Mouse (Mus musculus): ENCODE results near the gene Baz2a. TPM values are rescaled to one million over a fixed set of nuclear protein-coding genes. Genes with fewer than 3 reads are reported as not detected.
"Not testable (repeated sequence)": the region's sequence is repeated elsewhere in the genome, so short reads cannot be mapped to it uniquely, and the experiment has no call there.

The Baz2a gene
- total RNA-seq (2015; ENCODE audit: low replicate concordance) (80.3 and 86.5 TPM in 2 replicates), total RNA-seq (2017; ENCODE audit: low replicate concordance) (71.0 and 73.5 TPM in 2 replicates)

GRCm38 (mm10) chr10:128091564-128092505 lies at the start of gene Baz2a:
Baz2a (plus strand) TSS chr10:128091577.
- peak; percentile 59 for ATAC-seq (replicated peaks; ENCODE audit: low FRiP score, poor library complexity, severe bottlenecking)

GRCm38 (mm10) chr10:128041636-128042035 lies 49.7 kb upstream of the Baz2a start:
- no peak for ATAC-seq (replicated peaks; ENCODE audit: low FRiP score, poor library complexity, severe bottlenecking)

GRCm38 (mm10) chr10:128042466-128042865 lies 48.9 kb upstream of the Baz2a start:
- no peak for ATAC-seq (replicated peaks; ENCODE audit: low FRiP score, poor library complexity, severe bottlenecking)

GRCm38 (mm10) chr10:128043041-128043835 lies 48.1 kb upstream of the Baz2a start:
- no peak for ATAC-seq (replicated peaks; ENCODE audit: low FRiP score, poor library complexity, severe bottlenecking)

DNA sequence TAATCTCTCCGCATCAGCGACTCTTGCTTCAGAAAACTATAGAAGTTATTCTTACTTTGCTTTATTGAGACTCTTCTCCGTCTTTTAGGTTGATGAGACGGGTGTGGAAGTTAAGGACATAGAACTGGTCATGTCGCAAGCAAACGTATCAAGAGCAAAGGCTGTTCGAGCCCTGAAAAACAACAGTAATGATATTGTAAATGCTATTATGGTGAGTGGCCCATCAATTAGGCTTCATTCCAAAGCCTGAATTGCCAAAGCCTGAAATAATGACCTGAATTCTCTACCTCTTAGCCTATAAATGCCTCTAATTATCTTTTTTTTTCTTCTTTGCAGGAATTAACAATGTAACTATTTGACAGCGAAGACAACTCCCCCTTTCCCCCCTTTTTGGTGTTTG lies 43.2 kb upstream of the Baz2a start:
- no peak for ATAC-seq (replicated peaks; ENCODE audit: low FRiP score, poor library complexity, severe bottlenecking)

- no peak for ATAC-seq (replicated peaks; ENCODE audit: low FRiP score, poor library complexity, severe bottlenecking)
These were observed 41.6 kb upstream of the Baz2a start for GRCm38 (mm10) chr10:128049741-128050140.

DNA sequence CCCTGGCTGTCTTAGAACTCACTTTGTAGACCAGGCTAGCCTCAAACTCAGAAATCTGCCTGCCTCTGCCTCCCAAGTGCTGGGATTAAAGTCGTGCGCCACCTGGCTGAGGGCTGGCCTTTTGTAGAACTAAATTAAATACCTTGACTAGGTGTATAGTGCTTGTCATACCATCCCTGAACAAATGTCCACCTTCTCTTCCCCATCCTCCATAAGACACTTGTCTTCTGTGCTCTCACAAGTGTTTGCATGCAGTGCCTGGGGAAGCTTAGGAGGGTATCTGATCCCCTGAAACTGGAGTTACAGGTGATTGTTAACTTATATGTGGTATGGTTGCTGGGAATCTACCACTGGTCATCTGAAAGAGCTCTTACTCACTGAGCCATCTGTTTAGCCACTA lies 41.0 kb upstream of the Baz2a start:
- no peak for ATAC-seq (replicated peaks; ENCODE audit: low FRiP score, poor library complexity, severe bottlenecking)

DNA sequence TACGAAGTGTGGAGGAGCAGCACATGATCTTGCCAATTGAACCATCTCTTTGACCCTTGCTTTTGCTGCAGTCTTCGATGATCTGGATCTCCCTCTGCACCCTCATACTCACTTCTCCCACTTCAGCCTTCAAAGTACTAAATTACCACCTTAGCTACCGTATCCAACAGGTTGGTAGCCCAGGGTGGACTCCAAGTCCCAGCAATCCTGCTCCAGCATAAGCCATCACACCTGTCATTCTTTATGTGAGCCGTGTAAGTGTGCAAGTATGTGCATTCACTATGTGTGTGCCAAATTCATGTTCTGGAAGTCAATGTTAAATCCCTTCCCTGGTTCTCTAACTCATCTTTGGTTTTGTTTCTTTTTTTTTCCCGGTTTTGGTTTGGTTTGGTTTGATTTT lies 39.8 kb upstream of the Baz2a start:
- ATAC-seq (replicated peaks; ENCODE audit: low FRiP score, poor library complexity, severe bottlenecking) = no peak

DNA sequence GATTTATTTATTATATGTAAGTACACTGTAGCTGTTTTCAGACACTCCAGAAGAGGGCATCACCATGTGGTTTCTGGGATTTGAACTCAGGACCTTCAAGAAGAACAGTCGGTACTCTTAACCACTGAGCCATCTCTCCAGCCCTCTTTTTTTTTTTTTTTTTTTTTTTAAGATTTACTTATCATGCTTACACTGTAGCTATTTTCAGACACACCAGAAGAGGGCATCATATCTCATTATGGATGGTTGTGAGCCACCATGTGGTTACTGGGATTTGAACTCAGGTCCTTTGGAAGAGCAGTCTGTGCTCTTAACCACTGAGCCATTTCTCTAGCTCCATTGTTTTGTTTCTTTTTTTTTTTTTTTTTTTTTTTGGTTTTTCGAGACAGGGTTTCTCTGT lies 39.2 kb upstream of the Baz2a start:
- ATAC-seq (replicated peaks; ENCODE audit: low FRiP score, poor library complexity, severe bottlenecking) = not testable (repeated sequence)

GRCm38 (mm10) chr10:128053001-128053400 lies 38.4 kb upstream of the Baz2a start:
- ATAC-seq (replicated peaks; ENCODE audit: low FRiP score, poor library complexity, severe bottlenecking) = no peak

DNA sequence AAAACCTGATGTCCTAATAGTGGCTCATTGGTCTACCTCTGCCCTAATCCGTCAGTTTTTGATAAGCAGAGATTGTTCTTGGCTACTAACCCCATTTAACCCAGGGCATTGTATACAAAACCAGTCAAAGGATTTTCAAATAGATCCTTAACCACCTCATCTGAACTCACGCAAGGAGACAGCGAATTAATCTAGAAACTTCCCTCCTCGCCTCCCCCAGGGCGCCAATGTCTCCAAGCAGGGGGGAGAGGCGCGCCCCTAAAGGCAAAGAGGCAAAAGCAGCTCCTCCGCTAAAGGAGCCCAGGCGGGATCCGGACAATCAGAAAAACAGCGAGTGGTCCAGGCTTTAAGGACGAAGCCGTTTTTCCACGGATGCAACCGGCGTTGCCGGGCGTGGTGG lies 33.2 kb upstream of the Baz2a start:
- peak; percentile 24 for ATAC-seq (replicated peaks; ENCODE audit: low FRiP score, poor library complexity, severe bottlenecking)

DNA sequence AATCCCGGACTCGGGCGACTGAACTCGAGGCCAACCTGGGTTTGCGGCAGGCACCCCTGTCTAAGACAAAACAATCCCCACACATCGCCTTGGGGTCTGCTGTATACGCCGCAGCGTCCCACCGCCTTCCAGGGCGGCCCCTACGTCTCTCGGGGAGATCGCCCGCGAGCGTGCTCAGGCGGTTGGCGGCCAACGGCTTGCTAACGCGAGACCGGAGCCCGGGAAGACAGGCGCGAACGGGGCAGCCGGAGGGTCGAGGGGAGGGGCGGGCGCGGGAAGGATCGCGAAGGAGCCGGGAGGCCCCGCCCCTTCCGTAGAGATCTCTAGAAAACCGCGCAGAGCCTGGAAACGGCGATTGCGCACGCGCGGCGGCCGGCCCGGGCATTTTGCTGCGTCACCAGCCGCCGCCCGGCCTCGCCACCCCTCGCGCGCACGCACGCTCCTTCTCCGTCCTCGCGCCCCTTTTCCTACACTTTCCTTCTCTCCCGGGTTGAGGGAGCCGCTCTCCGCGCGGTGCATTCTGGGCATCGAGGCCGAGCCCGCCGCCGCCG lies 32.7 kb upstream of the Baz2a start, which contains the start of gene Ptges3:
Gene Ptges3, plus strand, starts transcription at position 354 of the 551 bp plus-strand sequence.
- peak; percentile 80 for ATAC-seq (replicated peaks; ENCODE audit: low FRiP score, poor library complexity, severe bottlenecking)

- peak; percentile 60 for ATAC-seq (replicated peaks; ENCODE audit: low FRiP score, poor library complexity, severe bottlenecking)
These were observed 32.0 kb upstream of the Baz2a start for GRCm38 (mm10) chr10:128059207-128059981.

DNA sequence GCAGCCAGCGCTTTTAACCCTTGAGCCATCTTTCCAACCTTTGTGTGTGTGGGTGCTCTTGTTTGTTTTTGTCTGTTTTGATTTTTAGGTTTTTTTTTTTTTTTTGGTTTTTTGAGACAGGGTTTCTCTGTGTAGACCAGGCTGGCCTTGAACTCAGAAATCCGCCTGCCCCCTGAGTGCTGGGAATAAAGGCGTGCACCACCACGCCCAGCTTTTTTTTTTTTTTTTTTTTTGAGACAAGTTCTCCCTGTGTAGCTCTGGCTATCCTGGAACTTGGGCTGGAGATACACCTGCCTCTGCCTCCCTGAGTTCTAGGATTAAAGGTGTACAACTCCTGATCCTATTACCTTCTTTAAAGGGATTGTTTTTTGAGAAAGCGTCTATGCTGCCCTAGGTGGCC lies 30.3 kb upstream of the Baz2a start:
- ATAC-seq (replicated peaks; ENCODE audit: low FRiP score, poor library complexity, severe bottlenecking) = no peak

DNA sequence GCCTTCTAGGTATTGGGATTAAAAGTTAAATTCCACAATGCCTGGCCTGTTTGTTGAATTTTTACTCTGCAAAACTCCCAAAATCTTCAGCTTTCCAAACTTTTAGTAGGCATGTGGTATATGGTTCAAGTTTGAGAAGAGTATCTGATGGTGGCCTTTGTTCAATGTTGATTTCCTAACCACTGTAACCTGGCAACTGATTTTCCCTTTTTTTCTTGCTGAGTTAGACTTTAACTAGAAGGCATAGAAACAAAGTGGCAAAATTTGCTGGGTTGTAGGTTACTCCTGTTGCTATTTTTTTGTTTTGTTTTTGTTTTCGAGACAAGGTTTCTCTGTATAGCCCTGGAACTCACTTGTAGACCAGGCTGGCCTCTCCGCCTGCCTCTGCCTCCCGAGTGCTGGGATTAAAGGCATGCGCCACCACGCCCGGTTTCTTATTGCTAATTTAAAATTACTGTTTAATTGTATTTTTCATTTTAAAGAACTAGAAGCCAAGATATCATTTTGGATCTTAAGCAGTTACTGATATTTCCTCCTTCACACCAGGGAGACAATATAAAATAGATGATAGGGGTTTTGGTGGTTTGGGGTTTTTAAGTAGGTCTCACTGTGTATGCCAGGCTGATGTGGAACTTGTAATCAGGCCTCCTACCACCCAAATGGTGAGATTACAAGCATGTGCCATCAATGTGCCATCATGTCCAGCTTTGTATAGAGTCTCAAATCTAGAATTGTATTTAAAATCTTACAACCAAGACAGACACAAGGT lies 29.0 kb upstream of the Baz2a start:
- no peak for ATAC-seq (replicated peaks; ENCODE audit: low FRiP score, poor library complexity, severe bottlenecking)

DNA sequence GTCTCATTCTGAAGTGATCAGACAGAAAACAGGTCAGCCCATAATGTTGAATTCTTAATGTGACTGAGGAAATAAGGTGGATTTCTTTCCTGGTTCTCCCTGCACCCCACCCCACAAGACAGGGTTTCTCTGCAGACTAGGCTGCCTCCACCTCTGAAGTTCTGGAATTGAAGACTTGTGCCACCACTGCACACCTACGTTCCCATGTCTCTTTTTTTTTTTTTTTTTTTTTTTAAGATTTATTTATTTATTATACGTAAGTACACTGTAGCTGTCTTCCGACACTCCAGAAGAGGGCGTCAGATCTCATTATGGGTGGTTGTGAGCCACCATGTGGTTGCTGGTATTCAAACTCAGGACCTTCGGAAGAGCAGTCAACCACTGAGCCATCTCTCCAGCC lies 25.3 kb upstream of the Baz2a start:
- no peak for ATAC-seq (replicated peaks; ENCODE audit: low FRiP score, poor library complexity, severe bottlenecking)

DNA sequence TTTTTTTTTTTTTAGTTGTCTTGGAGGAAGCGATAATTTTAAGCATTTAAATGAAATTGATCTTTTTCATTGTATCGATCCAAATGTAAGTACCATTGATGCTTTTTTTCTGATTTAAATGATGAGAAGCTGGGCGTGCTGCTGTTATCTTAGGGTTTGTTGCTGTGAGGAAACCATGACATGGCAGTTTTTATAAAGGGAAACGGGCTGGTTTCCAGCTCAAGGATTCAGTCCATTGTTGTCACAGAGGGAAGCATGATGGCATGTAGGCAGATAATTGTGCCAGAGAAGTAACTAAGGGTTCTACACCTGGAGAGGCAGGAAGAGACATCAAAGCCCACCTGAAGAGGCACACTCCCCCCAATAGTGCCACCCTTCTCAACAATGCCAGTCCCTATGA lies 22.2 kb upstream of the Baz2a start:
- no peak for ATAC-seq (replicated peaks; ENCODE audit: low FRiP score, poor library complexity, severe bottlenecking)

DNA sequence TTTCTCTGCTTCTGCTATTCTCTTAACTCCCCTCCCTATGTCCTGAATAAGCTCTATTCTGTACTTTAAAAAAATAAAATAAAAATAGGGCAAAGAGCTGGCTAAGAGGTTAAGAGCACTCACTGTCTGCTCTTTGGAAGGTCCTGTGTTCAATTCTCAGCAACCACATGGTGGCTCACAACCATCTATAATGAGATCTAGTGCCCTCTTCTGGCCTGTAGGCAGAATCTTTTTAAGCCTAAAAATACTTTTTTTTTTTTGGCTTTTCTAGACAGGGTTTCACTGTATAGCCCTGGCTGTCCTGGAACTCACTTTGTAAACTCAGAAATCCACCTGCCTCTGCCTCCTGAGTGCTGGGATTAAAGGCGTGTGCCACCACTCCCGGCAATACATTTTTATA lies 20.9 kb upstream of the Baz2a start:
- not testable (repeated sequence) for ATAC-seq (replicated peaks; ENCODE audit: low FRiP score, poor library complexity, severe bottlenecking)

DNA sequence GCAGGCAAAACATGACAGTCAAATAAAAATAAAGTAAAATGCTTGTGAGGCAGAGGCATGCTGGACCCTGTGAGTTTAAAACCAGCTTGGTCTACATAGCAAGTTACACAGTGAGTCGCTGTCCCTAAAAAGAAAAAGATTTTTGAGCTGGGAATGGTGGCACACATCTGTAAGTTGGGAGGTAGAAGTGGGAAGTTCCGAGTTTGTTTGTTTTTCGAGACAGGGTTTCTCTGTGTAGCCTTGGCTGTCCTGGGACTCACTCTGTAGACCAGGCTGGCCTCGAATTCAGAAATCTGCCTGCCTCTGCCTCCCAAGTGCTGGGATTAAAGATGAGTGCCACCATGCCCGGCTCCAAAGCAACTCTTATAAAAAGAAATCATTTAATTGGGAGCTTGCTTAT lies 13.1 kb upstream of the Baz2a start:
- not testable (repeated sequence) for ATAC-seq (replicated peaks; ENCODE audit: low FRiP score, poor library complexity, severe bottlenecking)
